Mouse (Mus musculus): ENCODE measurements around the gene Trabd2b.

DNA sequence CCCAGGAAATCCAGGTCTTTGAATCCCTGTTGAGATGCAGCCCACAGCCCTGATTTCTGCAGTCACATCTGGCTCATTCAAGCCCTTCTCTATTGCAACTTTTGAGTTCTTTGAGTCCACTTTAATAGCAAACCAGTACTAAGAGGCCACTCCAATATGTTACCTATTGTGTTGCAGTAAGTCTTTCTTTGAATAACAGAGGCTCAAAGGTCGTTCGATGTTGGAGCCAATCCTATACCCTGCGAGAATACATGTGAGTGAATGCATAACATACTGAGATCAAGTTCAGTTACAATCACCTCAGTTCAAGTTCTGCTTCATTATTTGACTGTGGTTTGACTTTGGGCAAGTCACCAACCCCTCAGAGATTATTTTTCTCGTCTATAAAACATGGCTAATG, 47.5 kb downstream of the Trabd2b start:
- TF ChIP-seq CTCF (IDR thresholded peaks at IDR 0.05): no peak
- TF ChIP-seq POLR2A (IDR thresholded peaks at IDR 0.05; ENCODE audit: insufficient read depth, low read depth, low read length): no peak
- no peak for TF ChIP-seq EP300 (IDR thresholded peaks at IDR 0.05; ENCODE audit: insufficient read depth, low read depth, low read length)

Measured in heart, adult 2 months (tissue).